Mouse (Mus musculus) liver, adult 2 months (tissue): Measurements from ENCODE around the gene Ppargc1a. TPM values are rescaled to one million over a fixed set of nuclear protein-coding genes. Genes with fewer than 3 reads are reported as not detected.

Source experiments
- DNase-seq: peaks from one replicate; pipeline ENCODE4 v3.0.0-alpha.2; 2011; ENCODE audit warnings: low read depth, low spot score; ENCODE audit errors: extremely low read depth
- H3K27ac ChIP-seq: fragments of 200-500 bp; replicated peaks from 2 replicates; pipeline ENCODE4 v1.5.1; 2012; ENCODE audit warnings: low read depth, mild to moderate bottlenecking, control low read depth, inconsistent platforms, low read length; ENCODE audit not compliant: insufficient read depth
- H3K27me3 ChIP-seq: fragments of 200-500 bp; 2 replicates; pipeline ENCODE4 v1.6.1; 2012; ENCODE audit warnings: mild to moderate bottlenecking, moderate library complexity, low read length, inconsistent platforms; ENCODE audit not compliant: control insufficient read depth, insufficient read depth
- H3K36me3 ChIP-seq: fragments of 200-500 bp; 2 replicates; pipeline ENCODE4 v1.6.1; 2012; ENCODE audit warnings: low read length, inconsistent platforms; ENCODE audit not compliant: control insufficient read depth, insufficient read depth
- H3K4me1 ChIP-seq: fragments of 200-500 bp; 2 replicates; pipeline ENCODE4 v1.6.1; 2011; ENCODE audit warnings: low read length; ENCODE audit not compliant: control insufficient read depth, insufficient read depth
- H3K4me3 ChIP-seq: fragments of 200-500 bp; 2 replicates; pipeline ENCODE4 v1.5.1; 2011; ENCODE audit warnings: low read depth, mild to moderate bottlenecking, control low read depth, low read length, moderate library complexity; ENCODE audit not compliant: insufficient read depth
- H3K79me2 ChIP-seq: fragments of 200-500 bp; 2 replicates; pipeline ENCODE4 v1.6.1; 2012; ENCODE audit warnings: inconsistent platforms, mild to moderate bottlenecking, low read length, moderate library complexity; ENCODE audit not compliant: control insufficient read depth, insufficient read depth
- H3K9ac ChIP-seq: fragments of 200-500 bp; 2 replicates; pipeline ENCODE4 v1.6.1; 2012; ENCODE audit warnings: low read depth, mild to moderate bottlenecking, control low read depth, inconsistent platforms, low read length
- CTCF ChIP-seq: fragments of 200-500 bp; IDR thresholded peaks from 2 replicates; pipeline ENCODE4 v1.5.1; 2011; ENCODE audit warnings: low read depth, low read length, control low read depth
- POLR2A ChIP-seq: fragments of 200-500 bp; IDR thresholded peaks from 2 replicates; pipeline ENCODE4 v1.6.1; 2011; ENCODE audit warnings: low read length, control low read depth; ENCODE audit not compliant: insufficient read depth; ENCODE audit errors: extremely low read depth
- WGBS: fragments of 180-500 bp; shearing (Covaris S2); methylation state at CpG from one replicate; pipeline ENCODE4 v1.1.7; 2018; 5-methylcytosine and 5-hydroxymethylcytosine counted together
- polyA plus RNA-seq: library from polyadenylated mRNA; depleted of rRNA; stranded (reverse); fragments of >200 nt; gene quantifications from 2 replicates; pipeline ENCODE4 v1.2.3, GENCODE M21; 2012
- total RNA-seq: library from RNA; depleted of rRNA; stranded (reverse); fragments of >200 nt; gene quantifications from 2 replicates; pipeline ENCODE4 v1.2.3, GENCODE M21; 2014

Ppargc1a gene
- total and polyA plus RNA-seq, 2 experiments = 1.6 to 5.4 TPM

GRCm38 (mm10) chr5:51541557-51541956, 26.0 kb downstream of the Ppargc1a start:
- H3K27ac ChIP-seq = no peak overlapping the region
- peaks cover 4% of the 10 kb centered on the region; the same call in 1 of the 2 replicates for H3K79me2 ChIP-seq
- H3K36me3 ChIP-seq = peaks cover 2% of the 10 kb centered on the region; the same call in 1 of the 2 replicates
- TF ChIP-seq POLR2A (no peak), CTCF (no peak)
- H3K9ac ChIP-seq = no peak overlapping the region
- no peak for DNase-seq
- WGBS = 61% methylated on average over 3 of the region's 3 CpGs
- H3K27me3 ChIP-seq = no peaks in the 10 kb centered on the region
- H3K4me1 ChIP-seq = peaks cover 21% of the 10 kb centered on the region
- no peak overlapping the region for H3K4me3 ChIP-seq

GRCm38 (mm10) chr5:51540816-51541215, 26.7 kb downstream of the Ppargc1a start:
- Histone ChIP-seq H3K36me3 (no peaks in the 10 kb centered on the region), H3K27me3 (no peaks in the 10 kb centered on the region), H3K27ac (no peak overlapping the region), H3K79me2 (peaks cover 4% of the 10 kb centered on the region; the same call in 1 of the 2 replicates), H3K4me1 (peaks cover 18% of the 10 kb centered on the region), H3K9ac (no peak overlapping the region), H3K4me3 (no peak overlapping the region)
- 83% methylated on average over 4 of the region's 4 CpGs for WGBS
- no peak for DNase-seq
- no peak for TF ChIP-seq POLR2A
- no peak for TF ChIP-seq CTCF

GRCm38 (mm10) chr5:51539563-51539962, 28.0 kb downstream of the Ppargc1a start:
- TF ChIP-seq POLR2A = no peak
- no peak for TF ChIP-seq CTCF
- no peak overlapping the region for H3K9ac ChIP-seq

GRCm38 (mm10) chr5:51538319-51538718, 29.2 kb downstream of the Ppargc1a start:
- H3K4me1 ChIP-seq = peaks cover 13% of the 10 kb centered on the region
- TF ChIP-seq POLR2A (no peak), CTCF (no peak)
- H3K4me3 ChIP-seq = no peak overlapping the region
- no peak overlapping the region for H3K27ac ChIP-seq
- H3K36me3 ChIP-seq = no peaks in the 10 kb centered on the region
- H3K9ac ChIP-seq = no peak overlapping the region
- no peaks in the 10 kb centered on the region; the same call in 1 of the 2 replicates for H3K79me2 ChIP-seq
- no peak for DNase-seq
- WGBS = 87% methylated on average over 6 of the region's 6 CpGs
- no peaks in the 10 kb centered on the region for H3K27me3 ChIP-seq

More at GRCm38 (mm10) chr5:51539563-51539962, 28.0 kb downstream of the Ppargc1a start:
- peak; percentile 67 for DNase-seq
- Histone ChIP-seq H3K79me2 (peaks cover 4% of the 10 kb centered on the region; the same call in 1 of the 2 replicates), H3K27ac (peak overlapping the region; percentile 58), H3K27me3 (no peaks in the 10 kb centered on the region), H3K4me3 (no peak overlapping the region), H3K36me3 (no peaks in the 10 kb centered on the region), H3K4me1 (peaks cover 13% of the 10 kb centered on the region)

- Histone ChIP-seq H3K79me2 (no peaks in the 10 kb centered on the region; the same call in 1 of the 2 replicates), H3K4me1 (peaks cover 13% of the 10 kb centered on the region), H3K27ac (no peak overlapping the region), H3K4me3 (no peak overlapping the region), H3K27me3 (no peaks in the 10 kb centered on the region), H3K9ac (no peak overlapping the region), H3K36me3 (no peaks in the 10 kb centered on the region)
- peak; percentile 69 for DNase-seq
- TF ChIP-seq CTCF = no peak
- TF ChIP-seq POLR2A = no peak
Measured at GRCm38 (mm10) chr5:51537646-51538030, 29.9 kb downstream of the Ppargc1a start.

GRCm38 (mm10) chr5:51537009-51537645, 30.4 kb downstream of the Ppargc1a start:
- H3K4me3 ChIP-seq = no peak overlapping the region
- DNase-seq = peak; percentile 92
- TF ChIP-seq POLR2A = no peak
- no peak for TF ChIP-seq CTCF
- H3K4me1 ChIP-seq = peaks cover 13% of the 10 kb centered on the region
- H3K9ac ChIP-seq = no peak overlapping the region
- H3K27ac ChIP-seq = peak overlapping the region; percentile 63; the same call in 1 of the 2 replicates
- no peaks in the 10 kb centered on the region; the same call in 1 of the 2 replicates for H3K79me2 ChIP-seq
- WGBS = 40% methylated on average over 7 of the region's 7 CpGs
- H3K27me3 ChIP-seq = no peaks in the 10 kb centered on the region
- no peaks in the 10 kb centered on the region for H3K36me3 ChIP-seq
